Mouse (Mus musculus) E14TG2a.4 (cell line): ENCODE results near the gene Itih3.

ENCODE experiments used
- CTCF ChIP-seq: conservative IDR thresholded peaks from 2 replicates; pipeline ENCODE4 v1.5.1; 2014; ENCODE audit warnings: low read length
- POU5F1 ChIP-seq: IDR thresholded peaks from 2 replicates; pipeline ENCODE4 v1.6.1; 2014; ENCODE audit warnings: low read length, borderline replicate concordance

- TF ChIP-seq CTCF (no peak), POU5F1 (no peak)
Measured at GRCm38 (mm10) chr14:30886204-30886603, 37.4 kb downstream of the Itih3 start, which contains the start of gene Itih4.
